Mouse (Mus musculus): ENCODE measurements around the gene Lipk.

DNA sequence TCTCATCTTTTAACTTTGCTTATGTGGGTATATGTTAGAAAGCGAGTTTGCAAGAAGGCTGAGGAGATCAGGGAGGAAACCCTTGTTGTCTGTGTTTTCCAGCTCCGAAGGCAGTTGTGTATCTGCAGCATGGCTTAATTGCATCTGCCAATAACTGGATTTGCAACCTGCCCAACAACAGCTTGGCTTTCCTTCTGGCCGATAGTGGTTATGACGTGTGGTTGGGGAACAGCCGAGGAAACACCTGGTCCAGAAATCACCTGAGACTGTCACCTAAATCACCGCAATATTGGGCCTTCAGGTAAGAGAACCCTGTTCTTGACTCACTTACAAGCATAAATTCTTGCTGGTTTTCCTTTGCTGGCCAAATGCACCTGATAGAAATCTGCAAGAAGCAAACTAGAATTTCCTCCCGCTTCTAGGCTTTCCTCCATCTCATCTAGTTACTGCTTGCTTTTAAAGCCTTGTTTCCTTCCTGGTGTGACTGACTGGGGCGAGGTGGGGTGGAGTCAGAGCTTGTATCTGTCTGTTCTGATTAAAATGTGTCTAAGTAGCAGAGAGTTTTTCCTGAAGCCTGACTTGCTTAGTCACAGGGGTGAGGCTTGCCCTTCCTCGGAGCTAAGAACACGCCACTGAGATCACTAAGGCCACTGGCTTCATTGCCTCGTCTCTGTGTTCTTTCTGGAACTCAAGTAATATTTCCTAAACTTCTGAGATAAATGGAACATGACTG is 13.5 kb downstream of the Lipk start:
- TF ChIP-seq CTCF (IDR thresholded peaks at IDR 0.05; ENCODE audit: low read depth, low read length) (no peak), POLR2AphosphoS5 (IDR thresholded peaks at IDR 0.05; ENCODE audit: insufficient replicate concordance, low read depth, low read length) (no peak), TAL1 (conservative IDR thresholded peaks at IDR 0.05; ENCODE audit: low read depth, low read length) (no peak)

Data from G1E (cell line).